Mouse (Mus musculus) central nervous system, embryonic 14 days (tissue): ENCODE data around the gene Samd8. TPM values are rescaled to one million over a fixed set of nuclear protein-coding genes. Genes with fewer than 3 reads are reported as not detected.

Experiments
- polyA plus RNA-seq: library from polyadenylated mRNA; depleted of rRNA; stranded (reverse); fragments of >200 nt; gene quantifications from 2 replicates; pipeline ENCODE4 v1.2.3, GENCODE M21; 2012; rRNA removed

The Samd8 gene
- polyA plus RNA-seq, result 19.2 and 20.0 TPM in 2 replicates

DNA sequence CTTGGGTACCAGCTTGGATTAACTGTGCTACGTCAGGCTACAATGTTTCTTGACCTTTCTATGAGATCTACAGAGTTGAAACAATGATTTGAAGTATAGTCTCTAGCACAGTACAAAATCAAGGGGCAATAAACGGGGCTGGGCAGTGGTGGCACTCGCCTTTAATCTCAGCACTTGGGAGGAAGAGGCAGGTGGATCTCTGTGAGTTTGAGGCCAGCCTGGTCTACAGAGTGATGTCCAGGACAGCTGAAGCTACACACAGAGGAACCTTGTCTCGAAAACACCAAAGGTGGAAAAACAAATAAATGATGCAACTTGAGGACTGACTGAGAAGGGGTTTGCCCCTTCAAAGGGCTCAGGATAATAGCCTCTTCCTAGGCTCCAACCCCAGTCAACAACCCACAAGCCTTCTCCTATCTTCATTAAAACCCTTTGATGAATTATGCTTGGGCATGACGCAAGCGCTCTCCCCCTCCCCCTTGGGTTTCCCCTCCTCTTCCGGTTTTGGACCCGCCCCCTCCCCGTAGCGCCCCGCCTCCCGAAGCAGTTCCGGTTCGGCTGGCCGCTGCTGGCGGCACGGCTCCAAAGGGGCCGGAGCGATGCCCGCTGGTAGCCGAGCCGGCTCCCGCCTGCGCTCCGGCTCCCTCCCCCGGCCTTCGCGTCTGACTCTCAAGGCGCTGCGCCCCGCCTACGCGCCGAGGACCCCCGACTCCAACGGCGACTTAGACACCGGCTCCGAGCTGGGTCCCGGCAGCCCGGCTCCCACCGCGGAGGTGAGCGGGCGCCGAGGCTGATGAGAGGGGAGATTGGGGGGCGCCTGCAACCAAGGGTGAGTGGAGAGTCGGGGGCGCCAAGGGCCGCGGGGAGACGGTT, at the start of gene Samd8:
TSS of gene Samd8 (plus strand) at position 524 of the 873 bp plus-strand sequence.

DNA sequence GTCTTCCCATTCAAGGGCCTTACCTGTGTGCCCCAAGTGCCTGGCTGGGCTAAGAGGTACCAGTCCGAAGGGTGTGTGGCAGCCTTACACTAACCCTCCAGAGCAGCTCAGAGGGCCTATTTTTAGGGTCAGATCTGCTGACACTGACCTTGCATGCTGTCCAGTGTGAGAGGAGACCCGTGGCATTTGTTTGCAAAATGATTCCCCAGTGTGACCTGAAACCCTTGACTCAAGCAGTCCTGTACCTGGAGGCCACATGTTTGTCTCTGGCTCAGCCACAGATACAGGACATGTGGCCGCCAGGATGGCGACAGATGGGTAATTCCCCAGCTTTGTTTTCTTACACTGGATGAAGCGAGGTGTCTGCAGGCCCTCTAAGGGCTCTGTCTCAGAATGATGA, 35.8 kb upstream of the Samd8 start, which contains the start of gene Dupd1:
TSS of gene Dupd1 (minus strand) at position 91 of the 400 bp plus-strand sequence.

DNA sequence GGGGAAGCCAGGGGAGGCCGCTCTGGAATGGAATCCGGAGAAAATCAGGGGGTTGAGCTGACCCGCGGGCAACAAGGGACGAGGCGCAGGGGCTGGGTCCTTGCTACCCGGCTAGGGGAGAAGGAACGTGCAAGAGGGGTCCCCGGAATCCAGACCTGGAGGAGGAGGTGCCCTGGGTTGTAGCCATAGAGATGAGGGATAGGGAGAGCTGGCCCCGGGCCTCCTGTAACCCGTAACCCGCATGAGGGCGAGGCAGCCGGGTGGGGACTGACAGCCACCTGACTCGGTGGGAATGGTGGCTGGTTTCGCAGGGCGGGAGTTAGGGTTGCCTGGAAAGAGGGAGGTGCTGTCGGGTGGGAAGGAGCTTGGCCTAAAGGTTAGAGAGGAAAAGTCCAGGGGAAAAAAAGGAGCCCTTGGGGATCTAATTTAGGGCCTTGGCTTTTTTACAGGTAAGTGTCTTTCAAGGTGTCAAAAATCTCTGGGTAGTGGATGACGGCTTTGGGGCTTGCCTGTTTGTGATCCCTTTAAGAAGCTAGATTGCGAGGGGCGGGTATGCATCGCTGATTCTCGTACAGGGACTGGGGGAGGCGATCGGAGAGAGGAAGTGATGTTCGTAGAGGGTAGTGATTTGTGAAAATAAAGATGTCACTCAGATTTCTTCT, 681 bp downstream of the Samd8 start, which contains the start of gene Dusp13:
TSS of gene Dusp13 (minus strand) at position 301 of the 662 bp plus-strand sequence.

DNA sequence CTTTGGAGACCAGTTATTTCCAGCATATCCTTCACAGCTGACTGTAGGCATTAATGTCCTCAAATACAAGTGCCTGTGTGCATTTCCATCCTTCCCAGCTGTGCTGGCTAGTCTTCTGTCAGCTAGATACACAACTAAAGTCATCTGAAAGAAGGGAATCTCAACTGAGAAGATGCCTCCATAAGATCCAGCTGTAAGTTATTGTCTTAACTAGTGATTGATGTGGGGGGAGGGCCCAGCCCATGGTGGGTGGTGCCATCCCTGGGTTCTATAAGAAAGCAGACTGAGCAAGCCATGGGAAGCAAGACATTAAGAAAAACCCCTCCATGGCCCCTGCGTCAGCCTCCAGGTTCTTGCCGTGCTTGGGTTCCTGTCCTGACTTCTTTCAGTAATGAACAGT, 74.6 kb downstream of the Samd8 start, which contains the start of gene Vdac2:
TSS of gene Vdac2 (plus strand) at position 301 of the 400 bp plus-strand sequence.

Other genes with a start within 250 kb of the Samd8 start
- gene Dupd1, start 36.0 kb upstream of the Samd8 start, polyA plus RNA-seq, result 0.13 TPM in 1 of 2 replicates, not detected in the other
- gene Dusp13, start 650 bp downstream of the Samd8 start, polyA plus RNA-seq, result 0.21 and 0.35 TPM in 2 replicates
- gene Vdac2, start 74.7 kb downstream of the Samd8 start, polyA plus RNA-seq, result 152 TPM in 2 replicates
- gene Comtd1, start 98.4 kb downstream of the Samd8 start, polyA plus RNA-seq, result 22.9 and 23.3 TPM in 2 replicates
- gene Zfp503, start 239.1 kb downstream of the Samd8 start, polyA plus RNA-seq, result 17.0 and 22.3 TPM in 2 replicates